Mouse (Mus musculus) heart, adult 2 months (tissue): ENCODE results near the gene Olfr91.

Experiments used
- CTCF ChIP-seq: fragments of 200-600 bp; IDR thresholded peaks from 2 replicates; pipeline ENCODE4 v1.8.1; 2022; ENCODE audit warnings: antibody characterized with exemption, mild to moderate bottlenecking, moderate library complexity
- EP300 ChIP-seq: fragments of 200-500 bp; IDR thresholded peaks from 2 replicates; pipeline ENCODE4 v1.6.1; 2011; ENCODE audit warnings: low read depth, low read length, control low read depth; ENCODE audit not compliant: insufficient read depth
- POLR2A ChIP-seq: fragments of 200-500 bp; IDR thresholded peaks from 2 replicates; pipeline ENCODE4 v1.6.1; 2011; ENCODE audit warnings: mild to moderate bottlenecking, low read depth, low read length, control low read depth; ENCODE audit not compliant: insufficient read depth

DNA sequence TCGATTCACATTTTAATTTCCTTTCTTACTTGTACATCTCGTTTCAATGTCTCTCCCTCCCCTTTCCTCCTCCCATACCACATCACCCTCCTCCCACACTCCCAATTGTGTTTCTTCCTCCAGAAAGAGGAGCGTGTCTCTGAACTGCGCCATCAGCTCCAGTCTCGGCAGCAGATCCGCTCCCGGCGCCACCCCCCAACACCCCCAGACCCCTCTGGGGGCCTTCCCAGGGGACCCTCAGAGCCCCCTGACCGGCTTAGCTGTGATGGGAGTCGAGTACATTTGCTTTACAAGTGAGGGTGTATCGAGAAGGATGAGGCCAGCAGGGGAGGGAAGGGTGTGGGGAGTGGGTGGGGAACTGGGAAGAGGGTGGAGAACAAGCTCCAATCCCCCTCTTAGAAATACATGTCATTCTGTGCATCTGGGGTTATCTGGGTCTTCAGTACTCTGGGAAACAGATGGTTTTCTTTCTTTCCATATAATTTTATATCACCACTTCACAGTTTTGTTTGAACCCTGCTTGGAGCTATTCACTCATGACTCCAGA lies 25.3 kb downstream of the Olfr91 start:
- TF ChIP-seq CTCF (no peak), EP300 (no peak), POLR2A (no peak)
